Mouse (Mus musculus): ENCODE results near the gene Pnisr.

DNA sequence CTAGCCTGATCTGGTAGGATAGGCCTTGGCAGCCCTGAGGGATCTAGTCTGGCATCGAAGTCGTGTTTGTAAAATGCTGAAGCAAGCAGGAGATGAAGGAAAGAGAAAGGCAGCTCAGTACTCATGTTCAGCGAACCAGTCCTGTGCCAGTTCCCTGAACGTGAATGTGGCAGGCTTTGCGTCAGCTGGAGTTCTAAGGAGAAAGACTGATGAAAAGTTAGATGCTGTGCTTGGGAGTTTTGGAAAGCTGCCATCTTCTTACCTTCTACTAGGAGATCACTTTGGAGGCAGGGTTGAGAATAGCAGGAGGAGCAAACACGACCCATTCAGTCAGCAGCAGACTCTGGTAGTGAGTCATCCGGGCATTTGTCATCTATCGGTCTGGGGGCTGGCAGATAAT is 38.4 kb downstream of the Pnisr start:
- TF ChIP-seq CTCF (IDR thresholded peaks at IDR 0.05; ENCODE audit: low read depth, low read length) (no peak), POLR2A (IDR thresholded peaks at IDR 0.05; ENCODE audit: borderline replicate concordance, low read depth, low read length) (no peak)

Measured in bone marrow macrophage, adult 2 months (primary cell).